Mouse (Mus musculus) heart, adult 18-20 months (tissue): ENCODE data around the gene Ust. TPM values are rescaled to one million over a fixed set of nuclear protein-coding genes. Genes with fewer than 3 reads are reported as not detected.
A peak's percentile ranks its signal among the peaks of the same experiment; 100 is the strongest.

Experiments used
- DNase-seq, 2 experiments: peaks; one replicate each; pipeline ENCODE4 v3.0.0; 2021 to 2022; ENCODE audit warnings: mixed read lengths in 1 of 2
- total RNA-seq, 2 experiments: library from RNA; stranded (reverse); gene quantifications; 2 replicates each; pipeline ENCODE4 v1.2.3; 2021

Gene Ust
- total RNA-seq, 2 experiments from 2014 or later = 1.1 to 1.9 TPM

DNA sequence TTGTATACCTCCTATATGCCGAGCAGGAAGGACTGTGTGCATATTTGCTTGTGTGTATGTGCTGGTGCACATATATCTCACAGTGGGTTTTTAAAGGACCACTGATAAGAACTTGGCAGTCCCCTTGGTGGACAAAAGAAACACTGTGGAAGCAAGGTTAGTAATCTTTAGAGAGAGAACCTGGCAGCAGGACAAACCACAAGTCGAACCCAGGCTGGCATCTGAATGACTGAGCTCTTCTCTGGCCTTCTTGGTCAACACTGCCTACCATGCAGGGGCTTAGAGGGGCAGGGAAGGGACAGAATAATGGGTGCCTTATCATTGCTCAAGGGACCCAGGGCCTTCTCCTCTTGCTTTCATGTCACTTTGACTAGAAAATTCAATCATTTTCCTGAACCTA is 294.0 kb downstream of the Ust start:
- DNase-seq = no peak

GRCm38 (mm10) chr10:8224046-8224445 is 294.6 kb downstream of the Ust start:
- no peak for DNase-seq

GRCm38 (mm10) chr10:8216946-8217345 is 301.7 kb downstream of the Ust start:
- DNase-seq = no peak

GRCm38 (mm10) chr10:8215181-8215580 is 303.4 kb downstream of the Ust start:
- DNase-seq = no peak

DNA sequence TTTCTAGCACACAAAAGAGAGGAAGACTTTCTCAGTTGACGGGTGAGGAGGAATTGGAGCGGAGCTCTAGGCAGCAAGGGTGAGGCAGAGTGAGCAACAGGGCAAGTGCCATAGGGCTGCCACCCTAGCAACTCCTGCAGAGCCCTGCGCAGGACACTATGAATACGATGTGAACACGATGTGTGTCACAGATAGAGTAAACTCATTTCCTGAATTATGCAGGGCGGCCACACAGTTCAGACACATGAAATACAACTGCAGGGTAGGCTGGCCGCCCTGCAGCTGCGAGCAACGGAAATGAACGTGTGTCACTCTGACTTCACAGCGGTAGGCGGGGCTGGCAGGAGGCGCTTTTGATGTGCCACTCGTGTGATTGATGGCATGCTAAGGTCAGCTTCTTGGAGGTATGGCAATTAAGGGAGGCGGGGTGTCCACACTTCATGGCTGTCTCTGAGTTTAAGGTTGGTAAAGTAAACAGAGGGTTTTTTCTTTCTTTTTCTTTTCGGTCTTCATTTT is 304.7 kb downstream of the Ust start:
- peak in 1 of 2 experiments; percentile 25 for DNase-seq

DNA sequence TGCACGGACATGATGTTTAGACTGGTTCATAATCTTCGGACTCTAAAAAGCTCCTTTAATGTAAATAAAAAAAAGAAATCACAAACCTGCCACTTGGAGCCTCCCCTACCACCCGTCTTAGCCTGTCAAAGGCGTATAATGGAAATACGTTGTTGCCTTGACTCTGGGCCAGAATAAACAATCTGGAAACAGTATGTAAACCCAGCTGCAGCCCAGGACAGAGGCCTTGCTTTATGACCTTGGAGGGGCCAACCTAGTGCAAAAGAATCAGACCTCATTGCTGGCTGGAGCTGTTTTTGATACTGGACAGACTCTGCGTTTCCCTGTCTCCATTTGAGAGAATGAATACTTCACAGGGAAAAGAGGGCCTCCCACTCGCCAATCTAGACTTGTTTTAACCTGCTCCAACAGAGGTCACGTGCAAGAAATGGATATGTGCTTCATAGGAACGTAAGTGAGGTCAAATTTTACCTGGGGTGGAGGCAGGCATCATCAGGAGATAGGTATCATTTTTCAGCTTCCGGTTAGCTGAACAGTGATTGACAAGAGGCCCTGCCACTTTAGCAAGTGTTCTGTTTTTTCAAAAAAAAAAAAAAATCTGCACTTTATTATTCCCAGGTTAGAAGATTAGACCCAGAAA is 305.2 kb downstream of the Ust start:
- DNase-seq = no peak

DNA sequence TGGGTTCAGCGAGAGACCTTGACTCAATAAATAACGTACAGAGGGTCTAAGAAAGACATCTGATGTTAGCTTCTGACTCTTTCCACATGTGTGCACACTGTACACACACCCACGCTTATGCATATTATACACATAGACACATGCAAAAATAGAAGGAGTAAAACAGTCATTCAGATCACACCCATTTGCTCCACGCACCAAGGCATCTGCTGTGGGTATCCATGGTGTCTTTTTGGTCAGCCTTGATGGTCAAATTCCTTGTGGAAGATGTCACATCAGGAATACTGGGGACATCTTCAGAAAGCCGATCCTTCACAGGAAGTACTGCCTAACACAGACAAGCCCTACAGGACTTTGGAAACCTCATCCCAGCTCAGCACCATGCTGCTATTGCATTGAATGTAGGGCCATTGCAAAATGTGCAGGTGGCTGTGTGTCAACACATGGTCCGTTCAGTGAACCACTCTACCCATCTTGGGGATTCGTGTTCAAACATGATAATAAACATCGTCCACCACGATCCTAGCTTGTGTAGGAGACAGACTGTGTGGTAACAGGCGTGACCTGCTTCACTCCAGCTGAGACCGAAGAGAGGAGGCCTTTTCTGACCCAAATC is 305.9 kb downstream of the Ust start:
- DNase-seq = no peak

DNA sequence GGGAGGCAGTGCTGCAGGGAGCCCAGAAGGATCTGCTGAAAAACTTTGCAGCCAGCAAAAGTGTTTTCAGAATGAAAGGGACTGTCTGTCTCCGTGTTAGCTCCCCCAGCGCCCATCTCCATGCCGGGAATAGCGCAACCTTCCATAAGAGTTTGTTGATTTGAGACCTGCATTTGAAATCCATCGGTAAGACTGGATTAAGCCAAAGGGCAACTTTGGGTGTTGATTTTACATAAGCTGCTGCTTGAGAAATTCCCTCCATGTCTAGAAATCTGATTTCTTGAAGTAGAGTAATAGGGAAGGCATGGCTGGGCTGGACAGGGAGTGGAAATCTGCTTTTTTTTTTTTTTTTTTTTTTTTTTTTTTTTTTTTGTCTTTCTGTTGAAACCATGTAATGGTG is 306.9 kb downstream of the Ust start:
- DNase-seq = no peak

DNA sequence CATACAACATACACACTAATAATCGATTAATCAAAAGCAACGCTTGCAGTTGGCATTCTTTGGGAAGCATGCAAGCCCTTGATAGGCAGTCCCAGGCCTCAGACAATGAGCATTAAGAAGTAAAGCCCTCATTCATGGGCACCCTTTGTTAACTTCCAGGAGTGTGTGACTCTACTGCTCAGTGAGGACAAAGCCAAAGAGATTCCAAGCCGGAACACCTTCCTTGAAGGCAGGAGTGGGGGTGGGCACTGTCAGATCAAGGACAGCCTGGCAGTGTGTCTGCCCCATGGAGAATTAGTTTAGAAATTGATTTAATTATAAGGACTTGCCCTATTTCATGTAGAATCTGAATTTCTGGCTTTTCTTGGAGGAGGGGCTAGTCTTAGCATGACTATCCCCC is 308.3 kb downstream of the Ust start:
- DNase-seq = no peak

GRCm38 (mm10) chr10:8207358-8207757 is 311.3 kb downstream of the Ust start:
- DNase-seq = no peak

DNA sequence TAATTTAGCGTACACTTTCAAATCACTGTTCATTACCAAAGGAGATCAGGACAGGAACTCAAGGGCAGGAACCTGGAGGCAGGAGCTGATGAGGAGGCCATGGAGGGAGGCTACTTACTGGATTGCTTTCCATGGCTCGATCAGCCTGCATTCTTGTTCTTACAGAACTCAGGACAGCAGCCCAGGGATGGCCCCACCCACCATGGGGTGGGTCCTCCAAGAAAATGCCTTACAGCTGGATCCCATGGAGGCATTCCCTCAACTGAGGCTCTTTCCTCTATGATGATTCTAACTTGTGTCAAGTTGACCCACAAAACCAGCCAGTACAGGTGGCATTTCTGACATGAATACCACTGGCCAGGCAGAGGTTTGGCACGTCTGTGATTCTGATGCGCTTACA is 314.9 kb downstream of the Ust start:
- no peak for DNase-seq

DNA sequence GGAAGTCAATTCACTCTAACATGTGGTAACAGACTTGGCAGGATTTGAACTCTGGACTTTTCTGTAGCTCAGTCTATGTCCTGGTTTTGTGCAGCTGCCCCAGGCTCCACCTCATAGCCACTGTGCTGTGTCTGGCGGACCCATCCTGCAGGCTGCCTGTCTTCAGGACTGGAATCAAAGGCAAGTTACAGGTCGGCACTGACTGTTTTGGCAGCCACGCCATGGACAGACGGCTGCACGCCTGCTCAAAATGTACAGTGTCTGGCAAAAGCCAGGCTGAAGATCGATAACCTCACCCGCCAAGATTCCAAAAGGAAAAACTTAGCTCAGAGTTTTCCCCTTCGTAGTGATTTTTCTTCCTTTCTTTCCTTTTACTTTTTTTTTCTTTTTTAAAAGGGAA is 318.8 kb downstream of the Ust start:
- DNase-seq = no peak

DNA sequence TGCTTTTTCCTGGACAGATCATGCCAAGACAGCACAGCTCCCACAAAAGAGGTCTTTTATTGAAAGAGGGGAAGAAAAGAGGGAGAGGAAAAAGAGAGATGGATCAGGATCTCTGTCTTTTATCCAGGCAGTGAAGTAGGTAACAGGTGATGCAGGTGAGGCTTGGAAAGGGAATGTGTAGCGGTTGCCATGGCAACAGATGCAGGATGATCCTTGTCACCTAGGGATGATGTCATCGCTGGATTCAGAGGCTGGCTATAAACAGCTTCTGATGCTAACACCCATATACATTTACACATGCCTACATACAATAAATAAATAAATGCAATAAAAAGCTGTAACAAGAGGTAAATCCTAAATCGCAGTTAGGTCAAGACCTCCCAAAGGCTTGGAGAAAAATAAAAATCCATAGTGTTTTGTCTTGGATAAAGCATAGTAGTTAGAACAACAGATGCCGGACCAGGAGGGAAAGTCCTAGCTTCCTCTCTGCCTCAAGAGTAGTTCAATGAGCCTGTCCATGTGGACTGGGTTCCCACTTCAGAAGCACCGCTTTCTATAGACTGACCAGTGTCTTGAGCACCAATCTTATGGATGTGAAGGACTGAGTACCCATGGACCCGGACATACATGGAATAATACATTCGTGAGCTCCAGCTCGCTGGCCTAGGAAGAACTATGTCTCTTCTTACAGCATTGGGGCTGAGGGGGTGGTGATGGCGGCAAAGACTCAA is 319.4 kb downstream of the Ust start:
- no peak for DNase-seq

DNA sequence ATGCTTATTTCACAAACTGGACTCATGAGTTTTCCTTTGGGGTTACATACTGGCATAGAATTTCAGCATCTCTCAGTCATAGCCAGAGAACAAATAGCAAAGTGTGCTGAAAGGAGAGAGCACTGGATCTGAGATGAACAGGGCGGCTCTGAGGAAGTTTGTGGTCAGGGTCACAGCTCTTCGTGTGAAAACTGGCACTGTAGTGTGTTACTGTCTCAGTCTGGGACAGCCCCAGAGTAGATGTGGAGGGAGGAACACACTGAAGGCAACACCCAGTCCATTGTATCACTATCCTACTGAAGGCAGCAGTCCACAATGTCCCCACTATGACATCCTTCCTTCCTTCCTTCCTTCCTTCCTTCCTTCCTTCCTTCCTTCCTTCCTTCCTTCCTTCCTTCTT is 321.0 kb downstream of the Ust start:
- no peak for DNase-seq

GRCm38 (mm10) chr10:8196300-8196699 is 322.3 kb downstream of the Ust start:
- DNase-seq = peak; percentile 62 to 81

GRCm38 (mm10) chr10:8195730-8196129 is 322.9 kb downstream of the Ust start:
- DNase-seq = no peak

- DNase-seq = no peak
Measured at GRCm38 (mm10) chr10:8189331-8189981, 329.2 kb downstream of the Ust start.

DNA sequence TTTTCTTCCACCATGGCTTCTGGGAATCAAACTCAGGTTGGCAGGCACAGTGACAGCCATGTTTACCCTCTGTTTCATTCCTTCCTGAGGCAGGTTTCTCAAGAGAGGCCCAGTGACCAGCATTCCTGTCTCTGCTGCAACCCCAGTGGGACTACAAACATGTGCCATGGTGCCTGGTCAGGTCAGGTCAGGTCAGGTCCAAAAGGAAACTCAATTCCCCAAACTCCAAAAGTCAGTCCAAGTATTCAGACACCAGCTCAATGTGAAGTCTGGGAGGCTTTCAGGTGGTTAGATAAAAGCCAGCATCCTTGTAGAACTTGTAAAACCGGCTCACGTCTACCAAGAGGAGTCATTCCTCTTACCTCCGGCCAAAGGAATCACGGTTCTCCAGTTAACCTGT is 333.0 kb downstream of the Ust start:
- no peak for DNase-seq

GRCm38 (mm10) chr10:8184711-8185110 is 333.9 kb downstream of the Ust start:
- no peak for DNase-seq

GRCm38 (mm10) chr10:8183171-8183570 is 335.5 kb downstream of the Ust start:
- DNase-seq = no peak

- DNase-seq = no peak
Measured at GRCm38 (mm10) chr10:8181596-8182185, 336.9 kb downstream of the Ust start.

DNA sequence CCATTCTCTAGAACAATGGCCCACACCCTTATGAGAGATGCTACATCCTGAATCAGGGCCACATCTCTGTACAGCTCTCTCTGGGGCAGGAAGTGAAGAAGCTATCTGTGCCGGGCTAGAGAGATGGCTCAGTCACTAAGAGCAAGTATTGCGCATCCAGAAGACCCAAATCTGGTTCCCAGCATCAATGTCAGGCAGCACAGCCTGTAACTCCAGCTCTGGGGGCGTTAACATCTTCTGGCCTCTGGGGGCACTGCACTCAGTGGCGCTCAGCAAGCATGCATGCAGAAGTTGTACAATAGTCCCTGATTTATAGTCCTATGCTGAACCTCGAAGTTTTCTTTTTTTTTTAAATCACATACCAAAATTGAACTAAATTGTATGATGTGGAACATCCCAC is 341.0 kb downstream of the Ust start:
- DNase-seq = no peak
